Mouse (Mus musculus) heart, postnatal 4 days (tissue): Measurements from ENCODE around the gene Shpk. TPM values are rescaled to one million over a fixed set of nuclear protein-coding genes. Genes with fewer than 3 reads are reported as not detected.

ENCODE experiments used
- total RNA-seq, 2 experiments: library from RNA; stranded (reverse); gene quantifications; 2 replicates each; pipeline ENCODE4 v1.2.3; 2021

Gene Shpk
- total RNA-seq, 2 experiments from 2014 or later = 0.95 to 1.1 TPM

Other genes starting within 250 kb of the Shpk start
- 10 to 100 TPM in 1 of 2 experiments, 1 to 10 TPM in 1; 8.3 to 12.0 TPM for gene Atp2a3, start 238.3 kb upstream of the Shpk start, total RNA-seq
- gene P2rx1, start 200.4 kb upstream of the Shpk start, total RNA-seq = under 1 TPM; 0.71 to 0.77 TPM
- under 1 TPM; 0.81 to 0.97 TPM for gene Camkk1, start 180.5 kb upstream of the Shpk start, total RNA-seq
- gene Ncbp3, start 151.7 kb upstream of the Shpk start, total RNA-seq = 10 to 100 TPM; 12.0 to 12.2 TPM
- gene Itgae, start 108.9 kb upstream of the Shpk start, total RNA-seq = under 1 TPM; 0.18 to 0.21 TPM
- gene Haspin, start 61.2 kb upstream of the Shpk start, total RNA-seq = 1 to 10 TPM; 6.0 to 7.1 TPM
- 1 to 10 TPM; 3.9 to 5.0 TPM for gene P2rx5, start 39.0 kb upstream of the Shpk start, total RNA-seq
- gene Emc6, start 22.4 kb upstream of the Shpk start, total RNA-seq = 10 to 100 TPM; 66.3 to 67.9 TPM
- 100 to 1,000 TPM; 109 to 112 TPM for gene Tax1bp3, start 22.4 kb upstream of the Shpk start, total RNA-seq
- gene Ctns, start 418 bp upstream of the Shpk start, total RNA-seq = 1 to 10 TPM; 8.4 to 8.7 TPM
- gene Trpv1, start 34.8 kb downstream of the Shpk start, total RNA-seq = not detected
- gene Trpv3, start 67.9 kb downstream of the Shpk start, total RNA-seq = under 1 TPM; 0.07 to 0.10 TPM
- under 1 TPM; 0.27 to 0.57 TPM for gene Aspa, start 130.1 kb downstream of the Shpk start, total RNA-seq
- not detected for gene Gm49340, start 130.3 kb downstream of the Shpk start, total RNA-seq
- not detected for gene Spata22, start 130.3 kb downstream of the Shpk start, total RNA-seq
- not detected for gene Olfr20, start 151.3 kb downstream of the Shpk start, total RNA-seq
- gene Olfr376, start 171.8 kb downstream of the Shpk start, total RNA-seq = not detected
- gene Olfr1, start 200.2 kb downstream of the Shpk start, total RNA-seq = not detected
- not detected for gene Olfr378, start 229.0 kb downstream of the Shpk start, total RNA-seq